Mouse (Mus musculus) intestine, postnatal 0 days (tissue): ENCODE measurements at regions not wholly inside any gene's neighbourhood (a gene's known extent, or its start where the extent isn't known, plus 50 kb on each side); places are given as distances from the start of the nearest gene placed in this dataset.

Experiments
- ATAC-seq: fragments of 200-750 bp; cut with Nextera tagmentation; 2 replicates; pipeline ENCODE4 v1.8.0; 2017; ENCODE audit warnings: mild to moderate bottlenecking, moderate TSS enrichment, moderate library complexity
- H3K27ac ChIP-seq: fragments of 300-500 bp; sonication (generic); 2 replicates; pipeline ENCODE4 v1.5.1; 2014; ENCODE audit warnings: mild to moderate bottlenecking, low read depth, low read length, moderate library complexity
- H3K27me3 ChIP-seq: fragments of 300-500 bp; sonication (generic); replicated peaks from 2 replicates; pipeline ENCODE4 v1.6.1; 2014; ENCODE audit warnings: low read length, mixed read lengths; ENCODE audit not compliant: control insufficient read depth, insufficient read depth
- H3K36me3 ChIP-seq: fragments of 300-500 bp; sonication (generic); 2 replicates; pipeline ENCODE4 v1.6.1; 2014; ENCODE audit warnings: mild to moderate bottlenecking, moderate library complexity; ENCODE audit not compliant: control insufficient read depth, insufficient read depth
- H3K4me1 ChIP-seq: fragments of 300-500 bp; sonication (generic); replicated peaks from 2 replicates; pipeline ENCODE4 v1.6.1; 2014; ENCODE audit warnings: antibody characterized with exemption, low read length, mixed read lengths; ENCODE audit not compliant: control insufficient read depth, insufficient read depth
- H3K4me2 ChIP-seq: fragments of 300-500 bp; sonication (generic); replicated peaks from 2 replicates; pipeline ENCODE4 v1.6.1; 2014; ENCODE audit warnings: low read depth, mild to moderate bottlenecking, moderate library complexity
- H3K4me3 ChIP-seq: fragments of 300-500 bp; sonication (generic); 2 replicates; pipeline ENCODE4 v1.5.1; 2014; ENCODE audit warnings: low read depth, low read length
- H3K9ac ChIP-seq: fragments of 300-500 bp; sonication (generic); 2 replicates; pipeline ENCODE4 v1.6.1; 2014; ENCODE audit warnings: mild to moderate bottlenecking, low read depth, low read length
- H3K9me3 ChIP-seq: fragments of 300-500 bp; sonication (generic); 2 replicates; pipeline ENCODE4 v1.6.1; 2016; ENCODE audit warnings: mixed run types; ENCODE audit not compliant: control insufficient read depth
- CTCF ChIP-seq: sonication (generic); IDR thresholded peaks from 2 replicates; pipeline ENCODE4 v1.5.1; 2016; ENCODE audit warnings: low read depth, mild to moderate bottlenecking, control low read depth, antibody characterized with exemption, moderate library complexity
- WGBS: fragments of 180-500 bp; shearing (Covaris S2); extraction: QIAGEN DNeasy Blood & Tissue Kit; methylation state at CpG from one replicate; pipeline ENCODE4 v1.1.7; 2014; 5-methylcytosine and 5-hydroxymethylcytosine counted together

DNA sequence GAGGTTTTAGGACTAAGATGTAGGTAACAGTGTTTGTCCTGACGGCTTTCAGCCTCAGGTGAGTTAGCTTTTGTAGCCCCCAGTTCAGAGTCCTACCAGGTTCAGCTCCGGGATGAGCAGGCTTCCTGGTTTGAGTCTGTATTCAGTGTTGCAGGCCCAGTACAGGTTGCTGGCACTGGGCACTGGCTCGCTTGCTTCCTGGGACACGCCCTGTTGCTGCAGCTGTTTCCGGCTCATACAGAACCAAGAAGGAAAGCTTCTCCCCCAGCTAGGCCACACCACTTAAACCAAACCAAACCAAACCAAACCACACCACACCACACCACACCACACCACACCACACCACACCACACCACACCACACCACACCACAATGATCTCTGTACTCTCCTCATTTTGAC is 93.6 kb downstream of the Otx2 start:
- TF ChIP-seq CTCF = no peak
- Histone ChIP-seq H3K4me1 (no peaks in the 10 kb centered on the region), H3K9me3 (no peaks in the 10 kb centered on the region), H3K27ac (no peak overlapping the region), H3K4me3 (no peak overlapping the region), H3K27me3 (no peaks in the 10 kb centered on the region), H3K36me3 (no peaks in the 10 kb centered on the region), H3K9ac (no peak overlapping the region), H3K4me2 (no peak overlapping the region)
- 71% methylated on average over 5 of the region's 5 CpGs for WGBS
- no peak for ATAC-seq
